Mouse (Mus musculus) myocyte (in vitro differentiated cells): Measurements from ENCODE around the gene Sult4a1. TPM values are rescaled to one million over a fixed set of nuclear protein-coding genes. Genes with fewer than 3 reads are reported as not detected.

Experiments used
- H3K27me3 ChIP-seq: one replicate; pipeline ENCODE4 v1.6.1; 2011; ENCODE audit not compliant: control insufficient read depth, insufficient read depth, insufficient read length
- H3K36me3 ChIP-seq: one replicate; pipeline ENCODE4 v1.6.1; 2011; ENCODE audit not compliant: control insufficient read depth, insufficient read depth
- H3K4me2 ChIP-seq: one replicate; pipeline ENCODE4 v1.6.1; 2011; ENCODE audit warnings: low read depth, control low read depth
- H3K4me3 ChIP-seq: one replicate; pipeline ENCODE4 v1.5.1; 2011; ENCODE audit warnings: mild to moderate bottlenecking, control low read depth, moderate library complexity
- H3K79me2 ChIP-seq: one replicate; pipeline ENCODE4 v1.6.1; 2011; ENCODE audit not compliant: control insufficient read depth, insufficient read depth
- H3ac ChIP-seq: one replicate; pipeline ENCODE4 v1.6.1; 2011; ENCODE audit not compliant: control insufficient read depth, insufficient read length
- CEBPB ChIP-seq: IDR thresholded peaks from 2 replicates; pipeline ENCODE4 v1.6.1; 2011; ENCODE audit warnings: mild to moderate bottlenecking, moderate library complexity; ENCODE audit not compliant: poor library complexity, insufficient read depth, severe bottlenecking
- E2F4 ChIP-seq: IDR thresholded peaks from one replicate; pipeline ENCODE4 v1.6.1; 2011; ENCODE audit warnings: mild to moderate bottlenecking, control low read depth, moderate library complexity; ENCODE audit not compliant: insufficient read depth
- MAX ChIP-seq: IDR thresholded peaks from one replicate; pipeline ENCODE4 v1.6.1; 2011; ENCODE audit warnings: low read depth, mild to moderate bottlenecking, control low read depth
- MYOD1 ChIP-seq, 3 experiments: IDR thresholded peaks; one replicate each; pipeline ENCODE4 v1.6.1; 2011; ENCODE audit warnings: control low read depth in 2 of 3, low read depth in 2 of 3, mild to moderate bottlenecking in 2 of 3, moderate library complexity in 1 of 3; ENCODE audit not compliant: insufficient read length in 2 of 3, control insufficient read depth in 1 of 3
- MYOG ChIP-seq, 3 experiments: IDR thresholded peaks; one replicate each; pipeline ENCODE4 v1.6.1; 2011; ENCODE audit warnings: control low read depth in 2 of 3, low read depth in 2 of 3, mild to moderate bottlenecking in 2 of 3; ENCODE audit not compliant: insufficient read length in 2 of 3, control insufficient read depth in 1 of 3, insufficient read depth in 1 of 3
- POLR2A ChIP-seq: IDR thresholded peaks from one replicate; pipeline ENCODE4 v1.6.1; 2011; ENCODE audit warnings: low read depth, mild to moderate bottlenecking, control low read depth, moderate library complexity; ENCODE audit not compliant: insufficient read length
- POLR2AphosphoS2 ChIP-seq: IDR thresholded peaks from one replicate; pipeline ENCODE4 v1.6.1; 2011; ENCODE audit warnings: low read depth, control low read depth; ENCODE audit not compliant: insufficient read length
- REST ChIP-seq: IDR thresholded peaks from one replicate; pipeline ENCODE4 v1.6.1; 2011; ENCODE audit warnings: mild to moderate bottlenecking, control low read depth, moderate library complexity; ENCODE audit not compliant: insufficient read depth, insufficient read length
- SRF ChIP-seq: IDR thresholded peaks from one replicate; pipeline ENCODE4 v1.6.1; 2011; ENCODE audit warnings: low read depth; ENCODE audit not compliant: control insufficient read depth, insufficient read length
- TCF12 ChIP-seq: IDR thresholded peaks from one replicate; pipeline ENCODE4 v1.6.1; 2011; ENCODE audit warnings: mild to moderate bottlenecking, control low read depth; ENCODE audit not compliant: poor library complexity, insufficient read depth, severe bottlenecking
- TCF3 ChIP-seq: IDR thresholded peaks from one replicate; pipeline ENCODE4 v1.6.1; 2011; ENCODE audit warnings: low read depth, control low read depth; ENCODE audit not compliant: insufficient read length
- USF1 ChIP-seq: IDR thresholded peaks from one replicate; pipeline ENCODE4 v1.6.1; 2011; ENCODE audit warnings: low read depth, mild to moderate bottlenecking, control low read depth, moderate library complexity
- polyA plus RNA-seq: library from polyadenylated mRNA; unstranded; fragments of >200 nt; fragmentation: generic; extraction: Trizol; gene quantifications from one replicate; pipeline ENCODE4 v1.2.1, GENCODE M21; 2012; ENCODE audit warnings: missing spikeins

Gene Sult4a1
- polyA plus RNA-seq, 1 experiment: not detected

- no peaks in the 10 kb centered on the region for H3K36me3 ChIP-seq
- no peak overlapping the region for H3ac ChIP-seq
- H3K4me3 ChIP-seq: no peak overlapping the region
- H3K4me2 ChIP-seq: no peak overlapping the region
- TF ChIP-seq MYOD1 (IDR thresholded peaks at IDR 0.05; ENCODE audit: control insufficient read depth in 1 of 3, insufficient read length in 2 of 3, low read depth in 2 of 3) (no peak), TCF3 (no peak), MAX (no peak), MYOG (IDR thresholded peaks at IDR 0.05; ENCODE audit: control insufficient read depth in 1 of 3, insufficient read depth in 1 of 3, insufficient read length in 2 of 3, low read depth in 2 of 3) (no peak), REST (no peak), E2F4 (no peak)
- H3K79me2 ChIP-seq: no peaks in the 10 kb centered on the region
- H3K27me3 ChIP-seq: peaks cover 54% of the 10 kb centered on the region
Measured at GRCm38 (mm10) chr15:84073058-84073457, 32.5 kb downstream of the Sult4a1 start.

DNA sequence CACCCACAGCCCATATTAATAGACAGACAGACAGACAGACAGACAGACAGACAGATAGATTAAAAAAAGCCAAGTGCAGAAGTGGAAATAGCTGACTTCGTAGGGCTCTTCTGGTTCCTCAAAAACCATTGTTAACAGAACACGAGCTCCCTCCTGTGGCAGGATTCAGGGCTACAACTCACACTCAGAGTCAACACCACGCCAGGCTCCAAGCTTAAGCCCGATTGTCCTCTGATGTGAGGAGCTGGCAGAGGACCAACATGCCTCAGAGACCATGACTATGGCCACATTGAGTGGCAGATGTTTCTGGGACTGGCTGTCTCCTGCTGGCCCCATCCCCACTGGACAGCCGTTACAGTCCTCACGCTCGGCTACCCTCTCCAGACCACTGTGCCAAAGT, 33.3 kb downstream of the Sult4a1 start:
- Histone ChIP-seq H3K27me3 (peaks cover 54% of the 10 kb centered on the region), H3K36me3 (no peaks in the 10 kb centered on the region), H3K79me2 (no peaks in the 10 kb centered on the region), H3K4me2 (no peak overlapping the region), H3ac (no peak overlapping the region), H3K4me3 (no peak overlapping the region)
- TF ChIP-seq REST: no peak
- TF ChIP-seq MYOG (IDR thresholded peaks at IDR 0.05; ENCODE audit: control insufficient read depth in 1 of 3, insufficient read depth in 1 of 3, insufficient read length in 2 of 3, low read depth in 2 of 3): no peak
- no peak for TF ChIP-seq E2F4
- TF ChIP-seq CEBPB: no peak
- TF ChIP-seq SRF: no peak
- no peak for TF ChIP-seq POLR2AphosphoS2
- TF ChIP-seq TCF3: no peak

DNA sequence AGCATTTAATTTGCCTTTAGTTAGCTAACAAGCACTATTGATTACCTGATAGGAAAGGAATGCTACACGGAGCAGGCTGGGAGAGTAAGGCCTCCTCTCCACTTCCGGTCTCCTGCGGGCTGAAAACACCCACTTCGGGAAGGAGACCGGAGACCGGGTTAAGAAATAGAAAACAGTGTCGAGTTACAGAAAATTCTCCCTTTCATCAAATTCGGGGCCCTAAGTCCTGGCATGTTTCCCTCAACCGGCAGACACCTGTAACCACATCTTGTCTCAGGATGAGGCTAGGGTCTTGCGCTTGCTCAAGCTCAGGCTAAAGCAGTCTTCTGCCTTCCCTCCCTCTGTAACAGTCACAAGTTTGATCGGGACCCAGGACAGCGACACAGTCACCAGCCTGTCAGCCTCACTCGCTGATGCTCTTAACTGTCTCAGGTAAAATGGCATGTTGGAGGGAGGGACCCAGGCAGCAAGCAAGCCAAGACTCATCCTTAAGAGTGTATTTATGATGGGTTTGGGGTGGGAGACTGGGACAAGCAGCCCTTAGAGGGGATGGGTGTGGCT, 35.4 kb downstream of the Sult4a1 start:
- Histone ChIP-seq H3K36me3 (no peaks in the 10 kb centered on the region), H3K27me3 (peaks cover 34% of the 10 kb centered on the region), H3ac (no peak overlapping the region), H3K4me2 (no peak overlapping the region), H3K4me3 (no peak overlapping the region), H3K79me2 (no peaks in the 10 kb centered on the region)
- TF ChIP-seq SRF: no peak
- no peak for TF ChIP-seq MAX
- TF ChIP-seq POLR2AphosphoS2: no peak
- peak; percentile 61 for TF ChIP-seq REST
- TF ChIP-seq TCF12: no peak
- TF ChIP-seq TCF3: no peak
- no peak for TF ChIP-seq USF1

- Histone ChIP-seq H3ac (no peak overlapping the region), H3K4me2 (no peak overlapping the region), H3K27me3 (peaks cover 27% of the 10 kb centered on the region), H3K4me3 (no peak overlapping the region), H3K79me2 (no peaks in the 10 kb centered on the region), H3K36me3 (no peaks in the 10 kb centered on the region)
- TF ChIP-seq POLR2A: no peak
- TF ChIP-seq CEBPB: no peak
- TF ChIP-seq TCF3: no peak
Measured at GRCm38 (mm10) chr15:84069455-84070050, 36.0 kb downstream of the Sult4a1 start.

DNA sequence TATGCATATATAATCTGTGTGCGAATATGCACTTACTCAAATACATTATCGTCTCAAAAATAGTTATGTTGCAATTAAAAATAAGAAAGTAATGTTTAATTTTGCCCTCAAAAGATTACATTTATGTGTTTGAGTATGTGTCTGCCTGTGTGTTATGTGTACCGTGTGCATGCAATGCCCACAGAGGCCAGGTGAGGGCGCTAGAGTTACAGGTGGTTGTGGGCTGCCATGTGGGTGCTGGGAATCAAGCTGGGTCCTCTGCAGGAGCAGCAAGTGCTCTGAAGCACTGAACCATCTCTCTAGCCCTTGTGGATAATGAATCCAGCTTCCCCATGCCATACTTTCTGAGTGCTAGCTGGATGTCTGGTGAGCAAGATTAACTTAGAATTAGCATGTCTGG, 39.9 kb downstream of the Sult4a1 start:
- no peak for TF ChIP-seq CEBPB
- H3K36me3 ChIP-seq: no peaks in the 10 kb centered on the region
- H3K4me3 ChIP-seq: no peak overlapping the region
- H3K27me3 ChIP-seq: peaks cover 24% of the 10 kb centered on the region
- H3ac ChIP-seq: no peak overlapping the region
- no peak overlapping the region for H3K4me2 ChIP-seq
- H3K79me2 ChIP-seq: no peaks in the 10 kb centered on the region

DNA sequence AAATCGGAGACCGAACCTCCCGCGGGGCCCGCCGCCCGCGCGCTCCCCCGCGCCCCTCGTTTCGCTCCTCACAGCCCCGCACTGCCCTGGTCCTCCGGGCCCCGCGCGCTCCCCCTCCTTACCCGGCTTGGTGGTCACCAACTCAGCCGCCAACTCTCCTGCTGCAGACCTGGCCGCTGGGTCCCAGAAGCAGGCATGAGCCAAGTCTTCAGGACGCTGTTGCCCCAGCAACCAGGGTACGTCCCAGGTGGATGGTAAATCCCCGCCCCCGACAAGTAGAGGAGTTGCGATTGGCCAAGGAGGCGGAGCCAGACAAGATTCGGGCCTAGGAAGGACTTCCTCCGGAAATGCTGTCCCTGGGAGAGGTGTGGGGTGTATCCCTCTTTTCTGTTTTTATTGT, 40.4 kb downstream of the Sult4a1 start, which contains the start of gene Efcab6:
Gene Efcab6 (minus strand): TSS at position 240 of the 400 bp plus-strand sequence.
- Histone ChIP-seq H3K4me2 (no peak within 1 kb of the TSS), H3K4me3 (no peak within 1 kb of the TSS), H3K27me3 (peaks cover 19% of the 10 kb centered on the region), H3ac (no peak within 1 kb of the TSS), H3K36me3 (no peaks in the 10 kb centered on the region), H3K79me2 (no peaks in the 10 kb centered on the region)
- no peak for TF ChIP-seq USF1
- TF ChIP-seq CEBPB: no peak
- no peak for TF ChIP-seq POLR2A
- TF ChIP-seq E2F4: no peak
- TF ChIP-seq MAX: no peak
- TF ChIP-seq MYOD1 (IDR thresholded peaks at IDR 0.05; ENCODE audit: control insufficient read depth in 1 of 3, insufficient read length in 2 of 3, low read depth in 2 of 3): no peak
- no peak for TF ChIP-seq TCF3
- TF ChIP-seq REST: no peak
- no peak for TF ChIP-seq MYOG (IDR thresholded peaks at IDR 0.05; ENCODE audit: control insufficient read depth in 1 of 3, insufficient read depth in 1 of 3, insufficient read length in 2 of 3, low read depth in 2 of 3)
- no peak for TF ChIP-seq TCF12
- TF ChIP-seq POLR2AphosphoS2: no peak
- TF ChIP-seq SRF: no peak
